Mouse (Mus musculus) E14TG2a.4 (cell line): Measurements from ENCODE around the gene Hmcn2.
A peak's percentile ranks its signal among the peaks of the same experiment; 100 is the strongest.

Source experiments
- H3K27me3 ChIP-seq: 2 replicates; pipeline ENCODE4 v1.6.1; 2014; ENCODE audit warnings: low read length, control low read depth; ENCODE audit not compliant: insufficient read depth
- H3K36me3 ChIP-seq: 2 replicates; pipeline ENCODE4 v1.6.1; 2014; ENCODE audit warnings: low read length, control low read depth; ENCODE audit not compliant: insufficient read depth
- H3K4me1 ChIP-seq: replicated peaks from 2 replicates; pipeline ENCODE4 v1.6.1; 2014; ENCODE audit warnings: low read depth, low read length, control low read depth
- H3K4me3 ChIP-seq: replicated peaks from 2 replicates; pipeline ENCODE4 v1.5.1; 2014; ENCODE audit warnings: mild to moderate bottlenecking, low read length
- H3K9me3 ChIP-seq: 2 replicates; pipeline ENCODE4 v1.6.1; 2014; ENCODE audit warnings: low read length, control low read depth
- CTCF ChIP-seq: conservative IDR thresholded peaks from 2 replicates; pipeline ENCODE4 v1.5.1; 2014; ENCODE audit warnings: low read length
- NANOG ChIP-seq: IDR thresholded peaks from 2 replicates; pipeline ENCODE4 v1.6.1; 2014; ENCODE audit warnings: borderline replicate concordance, low read length, mixed read lengths
- POU5F1 ChIP-seq: IDR thresholded peaks from 2 replicates; pipeline ENCODE4 v1.6.1; 2014; ENCODE audit warnings: low read length, borderline replicate concordance

The Hmcn2 gene

DNA sequence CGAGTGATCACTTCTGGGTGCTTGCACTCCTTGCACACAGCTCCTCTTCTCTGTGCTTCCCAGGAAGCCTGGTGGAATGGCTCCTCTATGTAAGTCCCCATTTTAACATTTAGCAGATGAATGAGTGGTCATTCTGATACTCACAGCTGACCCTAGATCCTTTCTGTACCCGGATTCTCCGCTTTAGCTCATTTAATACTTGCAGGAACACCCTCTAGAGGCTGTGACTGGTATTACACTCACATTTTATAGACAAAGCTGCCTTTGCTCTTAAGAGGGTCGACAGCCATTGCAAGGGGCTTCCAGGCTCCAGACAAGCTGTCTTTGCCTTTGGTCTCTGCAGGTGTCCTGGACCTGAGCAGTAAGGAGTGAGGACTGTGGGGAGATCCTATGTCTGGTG is 14.9 kb upstream of the Hmcn2 start:
- Histone ChIP-seq H3K27me3 (no peaks in the 10 kb centered on the region), H3K4me1 (peaks cover 62% of the 10 kb centered on the region), H3K36me3 (no peaks in the 10 kb centered on the region), H3K9me3 (no peaks in the 10 kb centered on the region), H3K4me3 (no peak overlapping the region)
- TF ChIP-seq NANOG, result no peak
- TF ChIP-seq CTCF, result peak; percentile 98
- no peak for TF ChIP-seq POU5F1

DNA sequence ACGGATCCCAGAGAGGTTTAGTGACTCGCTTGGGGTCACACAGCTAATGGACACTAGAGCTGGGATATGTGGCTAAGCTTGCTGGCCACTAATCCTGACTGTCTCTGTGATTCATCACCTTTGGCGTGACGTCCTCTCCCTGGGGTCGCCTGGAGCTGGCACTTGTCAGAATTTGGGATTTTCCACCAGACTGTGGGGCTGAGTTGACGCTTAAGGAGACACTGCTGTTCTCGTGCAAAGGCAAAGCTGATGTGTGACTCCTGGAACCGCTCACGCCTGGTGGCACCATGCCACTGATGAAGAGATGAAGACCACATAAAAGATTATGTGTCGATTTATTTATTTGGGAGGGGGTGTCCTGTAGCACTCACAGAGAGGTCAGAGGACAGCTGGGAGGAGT is 14.2 kb upstream of the Hmcn2 start:
- no peak for TF ChIP-seq POU5F1
- TF ChIP-seq NANOG, result no peak
- no peak for TF ChIP-seq CTCF
- H3K4me1 ChIP-seq, result peaks cover 62% of the 10 kb centered on the region
- no peaks in the 10 kb centered on the region for H3K9me3 ChIP-seq
- H3K27me3 ChIP-seq, result no peaks in the 10 kb centered on the region
- no peaks in the 10 kb centered on the region for H3K36me3 ChIP-seq
- H3K4me3 ChIP-seq, result no peak overlapping the region

DNA sequence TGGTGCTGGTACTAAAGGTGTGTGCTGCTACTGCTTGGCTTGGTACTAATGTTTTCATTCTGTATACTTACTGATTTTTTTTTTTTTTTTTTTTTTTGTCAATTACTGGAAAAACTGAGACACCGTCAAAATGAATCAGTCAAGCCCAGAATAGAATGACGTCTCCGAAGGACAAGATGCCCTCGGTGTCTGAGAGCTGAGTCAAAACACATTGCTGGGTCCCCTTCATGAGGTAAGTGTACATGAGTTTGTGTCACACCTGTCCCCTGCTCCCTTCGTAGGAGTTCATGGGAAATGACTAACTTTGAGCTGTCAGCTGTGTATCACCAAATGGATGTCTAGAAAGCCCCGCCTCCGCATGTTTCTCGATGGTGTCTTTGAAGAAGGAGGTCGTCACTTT is 11.0 kb upstream of the Hmcn2 start:
- no peaks in the 10 kb centered on the region for H3K36me3 ChIP-seq
- H3K4me3 ChIP-seq, result no peak overlapping the region
- peaks cover 54% of the 10 kb centered on the region for H3K4me1 ChIP-seq
- no peaks in the 10 kb centered on the region for H3K27me3 ChIP-seq
- TF ChIP-seq POU5F1 (no peak), CTCF (no peak), NANOG (no peak)
- no peaks in the 10 kb centered on the region for H3K9me3 ChIP-seq

DNA sequence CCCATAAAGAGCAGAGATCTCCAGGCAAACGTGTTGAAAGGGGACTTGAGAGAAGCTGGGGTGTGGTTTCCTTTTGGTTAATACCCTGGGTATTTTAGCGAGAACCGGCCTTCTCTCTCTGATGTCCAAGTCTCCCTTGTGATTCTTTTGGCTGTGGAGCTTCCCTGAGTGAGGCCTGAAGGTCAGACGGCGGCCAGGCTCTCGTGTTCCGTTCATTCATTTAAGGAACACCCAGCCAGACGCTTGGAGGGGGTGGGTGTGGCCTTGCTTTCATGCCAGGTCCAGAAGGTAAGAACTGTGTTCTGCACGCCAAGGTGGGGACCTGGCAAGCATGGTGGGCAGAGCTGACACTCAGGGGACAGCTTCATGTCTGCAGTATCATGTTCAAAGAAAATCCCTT is 10.0 kb upstream of the Hmcn2 start:
- peaks cover 49% of the 10 kb centered on the region for H3K4me1 ChIP-seq
- TF ChIP-seq NANOG (no peak), CTCF (no peak), POU5F1 (no peak)
- no peaks in the 10 kb centered on the region for H3K9me3 ChIP-seq
- H3K4me3 ChIP-seq, result peak overlapping the region; percentile 74
- peaks cover 2% of the 10 kb centered on the region; the same call in 1 of the 2 replicates for H3K27me3 ChIP-seq
- no peaks in the 10 kb centered on the region for H3K36me3 ChIP-seq

DNA sequence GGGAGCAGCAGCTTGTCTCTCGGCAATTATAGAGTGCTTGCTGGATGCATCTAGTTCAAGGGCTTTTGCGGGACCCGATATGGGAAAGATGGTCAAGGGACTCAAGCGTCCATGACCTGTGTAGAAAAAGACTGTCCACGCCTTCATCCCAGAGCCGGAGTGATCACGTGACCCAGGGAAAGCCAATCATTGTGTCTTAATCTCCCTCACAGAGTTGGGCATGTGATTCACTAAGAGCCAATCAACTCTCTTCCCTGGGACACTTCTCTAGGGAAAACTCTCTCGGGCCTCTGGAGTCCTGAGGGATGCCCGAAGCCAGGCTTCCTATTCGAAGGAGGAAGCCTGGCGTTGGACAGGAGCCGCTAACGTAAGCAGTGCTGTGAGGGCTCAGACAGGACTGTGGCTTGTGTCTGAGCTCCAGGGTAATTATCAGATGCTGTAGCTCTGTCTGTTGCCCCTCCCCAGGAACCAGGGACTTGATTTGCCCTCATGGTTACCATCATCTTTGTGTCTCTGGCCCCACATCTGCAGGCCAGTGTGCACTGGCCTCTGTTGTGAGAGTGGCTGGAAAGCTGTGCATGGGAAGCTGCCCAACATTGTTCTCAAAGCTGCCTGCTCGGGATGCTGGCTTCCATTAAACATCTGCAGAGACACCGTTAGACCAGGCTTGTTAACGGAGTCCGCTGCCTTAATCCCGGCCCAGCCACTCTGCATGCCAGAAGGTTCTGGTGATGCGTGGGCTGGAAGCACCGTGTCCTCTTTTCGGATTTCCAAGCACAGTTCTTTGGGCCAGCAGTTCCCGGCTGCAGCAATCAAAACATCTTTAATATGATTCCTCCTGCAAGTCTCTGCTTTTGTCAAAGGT is 9.2 kb upstream of the Hmcn2 start:
- Histone ChIP-seq H3K4me3 (peak overlapping the region; percentile 74), H3K9me3 (no peaks in the 10 kb centered on the region), H3K27me3 (peaks cover 6% of the 10 kb centered on the region), H3K36me3 (no peaks in the 10 kb centered on the region), H3K4me1 (peaks cover 51% of the 10 kb centered on the region)
- TF ChIP-seq NANOG, result no peak
- no peak for TF ChIP-seq POU5F1
- TF ChIP-seq CTCF, result no peak

DNA sequence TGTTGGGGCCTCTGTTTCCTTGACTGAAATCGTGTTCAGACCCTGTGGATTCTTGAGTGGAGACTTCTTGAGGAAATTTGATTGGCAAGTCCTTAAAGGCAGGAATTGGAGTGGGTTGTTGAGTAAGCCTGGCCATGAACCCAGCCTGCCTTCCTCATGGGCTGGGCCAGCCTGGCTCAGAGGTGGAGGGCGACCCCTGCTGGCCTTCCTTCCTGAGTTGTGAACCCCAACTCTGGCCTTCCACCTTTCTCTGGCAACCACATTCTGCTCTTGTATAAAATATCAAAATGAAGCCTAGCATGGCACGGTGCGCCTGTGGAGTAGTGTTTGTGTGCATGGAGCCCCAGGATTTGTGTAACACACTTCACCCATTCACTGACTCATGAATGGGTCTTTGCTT is 8.5 kb upstream of the Hmcn2 start:
- Histone ChIP-seq H3K27me3 (peaks cover 13% of the 10 kb centered on the region), H3K36me3 (no peaks in the 10 kb centered on the region), H3K4me1 (peaks cover 53% of the 10 kb centered on the region), H3K9me3 (no peaks in the 10 kb centered on the region), H3K4me3 (peak overlapping the region; percentile 74)
- TF ChIP-seq NANOG (no peak), CTCF (peak; percentile 62)

DNA sequence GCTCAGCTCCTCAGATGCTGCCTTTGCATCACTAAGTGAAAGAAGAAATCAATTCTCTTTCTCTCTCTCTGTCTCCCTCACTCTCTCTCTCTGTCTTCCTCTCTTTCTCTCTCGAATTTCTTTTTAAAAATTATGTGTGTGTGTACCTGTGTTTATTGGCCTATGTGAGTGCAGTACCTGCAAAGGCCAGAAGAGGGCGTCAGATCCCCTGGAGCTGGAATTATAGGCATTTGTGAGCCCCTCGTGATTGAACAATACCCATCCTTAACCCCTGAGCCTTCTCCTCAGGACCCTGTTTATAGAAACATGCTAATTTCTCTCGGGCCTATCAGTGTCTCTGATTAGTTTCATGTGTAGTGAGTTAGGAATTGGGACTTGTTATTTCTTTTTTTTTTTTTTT is 6.0 kb upstream of the Hmcn2 start:
- no peaks in the 10 kb centered on the region for H3K9me3 ChIP-seq
- TF ChIP-seq CTCF (peak; percentile 96), NANOG (no peak)
- H3K4me3 ChIP-seq, result no peak overlapping the region
- peaks cover 38% of the 10 kb centered on the region for H3K27me3 ChIP-seq
- peaks cover 53% of the 10 kb centered on the region for H3K4me1 ChIP-seq
- no peaks in the 10 kb centered on the region for H3K36me3 ChIP-seq

DNA sequence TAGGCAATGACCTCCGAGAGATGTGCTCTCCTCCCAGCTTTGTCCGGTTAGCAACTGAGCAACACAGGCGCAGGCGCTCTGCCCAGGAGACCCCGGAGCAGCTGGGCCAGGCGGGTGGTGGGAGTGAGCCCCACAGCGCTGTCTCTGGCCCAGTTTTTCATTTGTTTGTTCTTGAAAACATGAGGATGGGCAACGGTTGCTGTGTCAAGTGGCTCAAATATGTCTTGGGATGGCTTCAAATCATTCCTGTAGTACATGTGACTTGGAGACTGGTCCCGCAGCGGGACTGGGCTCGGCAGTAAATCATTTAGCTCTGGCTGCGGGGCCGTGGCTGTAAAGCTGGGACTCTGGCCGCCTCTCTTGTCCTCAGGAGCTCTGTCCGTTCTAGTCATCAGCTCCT is 4.7 kb upstream of the Hmcn2 start:
- H3K4me3 ChIP-seq, result peak overlapping the region; percentile 49
- TF ChIP-seq CTCF (no peak), POU5F1 (no peak), NANOG (no peak)
- H3K27me3 ChIP-seq, result peaks cover 50% of the 10 kb centered on the region

DNA sequence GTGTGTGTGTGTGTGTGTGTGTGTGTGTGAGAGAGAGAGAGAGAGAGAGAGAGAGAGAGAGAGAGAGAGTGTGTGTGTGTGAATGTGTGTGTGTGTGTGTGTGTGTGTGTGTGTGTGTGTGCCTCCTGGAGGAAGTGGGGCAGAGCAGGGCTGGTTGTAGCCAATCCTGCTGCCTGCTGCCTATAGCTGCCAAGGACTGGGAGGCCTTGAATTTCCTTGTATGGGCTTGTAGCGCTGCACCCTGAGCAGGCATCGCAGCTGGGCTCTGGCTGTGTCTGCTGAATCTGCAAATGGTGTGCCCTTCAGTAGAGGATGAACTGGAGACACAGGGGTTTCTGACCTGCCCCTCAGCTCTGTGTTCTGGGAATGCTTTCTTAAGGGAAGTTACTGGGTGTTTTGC is 3.9 kb downstream of the Hmcn2 start:
- H3K4me1 ChIP-seq, result peaks cover 32% of the 10 kb centered on the region
- H3K9me3 ChIP-seq, result no peaks in the 10 kb centered on the region
- TF ChIP-seq POU5F1 (no peak), CTCF (no peak), NANOG (no peak)
- H3K36me3 ChIP-seq, result no peaks in the 10 kb centered on the region
- no peak overlapping the region for H3K4me3 ChIP-seq
- peaks cover 59% of the 10 kb centered on the region for H3K27me3 ChIP-seq

More for the DNA sequence above, 4.7 kb upstream of the Hmcn2 start:
- no peaks in the 10 kb centered on the region for H3K36me3 ChIP-seq
- no peaks in the 10 kb centered on the region for H3K9me3 ChIP-seq
- H3K4me1 ChIP-seq, result peaks cover 53% of the 10 kb centered on the region
